Mouse (Mus musculus): ENCODE measurements at regions not wholly inside any gene's neighbourhood (a gene's known extent, or its start where the extent isn't known, plus 50 kb on each side); places are given as distances from the start of the nearest gene placed in this dataset.

DNA sequence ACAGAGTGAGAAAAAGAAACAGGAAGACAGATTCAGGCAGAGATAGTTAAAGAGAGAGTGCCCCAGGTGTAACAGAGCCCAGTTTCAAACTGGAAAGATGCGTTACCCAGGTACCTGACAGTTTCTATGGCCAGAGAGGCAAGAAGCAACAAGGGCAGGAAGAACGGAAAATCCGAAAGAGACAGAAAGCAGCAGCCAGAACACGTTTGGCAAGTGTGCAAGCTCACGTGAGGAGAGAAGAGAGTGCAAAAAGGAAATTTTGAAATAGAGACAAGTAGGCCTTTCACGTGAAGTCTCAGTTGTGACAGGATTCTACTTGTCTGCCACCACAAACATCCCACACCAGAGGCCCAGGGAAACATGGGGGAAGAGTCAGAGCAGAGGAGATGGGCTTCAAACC lies 259.8 kb downstream of the Gm11361 start:
- no peak for TF ChIP-seq HCFC1 (IDR thresholded peaks at IDR 0.05; ENCODE audit: borderline replicate concordance, insufficient read depth, low read length)
- TF ChIP-seq ZNF384 (IDR thresholded peaks at IDR 0.05; ENCODE audit: low read depth, low read length): no peak
- no peak for TF ChIP-seq CHD2 (IDR thresholded peaks at IDR 0.05; ENCODE audit: low read depth, low read length)
- TF ChIP-seq MAFK (IDR thresholded peaks at IDR 0.05; ENCODE audit: insufficient read depth, low read depth, low read length): no peak

All from ES-E14 (cell line).